Mouse (Mus musculus): ENCODE measurements at regions not wholly inside any gene's neighbourhood (a gene's known extent, or its start where the extent isn't known, plus 50 kb on each side); places are given as distances from the start of the nearest gene placed in this dataset.

DNA sequence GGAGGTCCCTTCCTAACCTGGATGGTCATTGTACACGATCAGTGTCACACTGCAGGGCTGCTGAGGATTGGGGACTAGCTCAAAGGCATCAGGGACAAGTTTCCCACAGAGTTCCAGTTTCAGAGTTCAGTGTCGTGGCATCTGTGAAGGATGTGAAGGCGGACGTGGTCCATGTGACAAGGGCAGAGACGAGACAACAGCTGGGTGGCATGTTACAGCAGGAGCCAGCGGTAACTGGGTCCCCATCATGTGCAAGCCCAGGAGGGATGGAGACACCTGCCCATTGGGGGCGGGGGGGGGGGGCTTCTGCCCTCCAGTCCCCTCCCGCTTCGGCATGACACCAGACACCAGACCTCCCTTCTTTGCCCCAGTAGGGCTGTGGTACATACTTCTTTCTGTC lies 241.6 kb downstream of the Opa1 start:
- no peak overlapping the region for H3K4me3 ChIP-seq (replicated peaks; ENCODE audit: control insufficient read depth, low read depth, low read length)
- TF ChIP-seq CTCF (IDR thresholded peaks at IDR 0.05; ENCODE audit: control insufficient read depth, insufficient read depth, low read length) (no peak), POLR2A (IDR thresholded peaks at IDR 0.05; ENCODE audit: borderline replicate concordance, control insufficient read depth, low read depth, low read length) (no peak)
- 85% methylated on average over 9 of the region's 9 CpGs for WGBS
- H3K27ac ChIP-seq (ENCODE audit: control insufficient read depth, insufficient read depth, low read depth, low read length, poor library complexity) = no peak overlapping the region; the same call in 1 of the 2 replicates
- no peaks in the 10 kb centered on the region for H3K4me1 ChIP-seq (ENCODE audit: control insufficient read depth, insufficient read depth, low read length)

DNA sequence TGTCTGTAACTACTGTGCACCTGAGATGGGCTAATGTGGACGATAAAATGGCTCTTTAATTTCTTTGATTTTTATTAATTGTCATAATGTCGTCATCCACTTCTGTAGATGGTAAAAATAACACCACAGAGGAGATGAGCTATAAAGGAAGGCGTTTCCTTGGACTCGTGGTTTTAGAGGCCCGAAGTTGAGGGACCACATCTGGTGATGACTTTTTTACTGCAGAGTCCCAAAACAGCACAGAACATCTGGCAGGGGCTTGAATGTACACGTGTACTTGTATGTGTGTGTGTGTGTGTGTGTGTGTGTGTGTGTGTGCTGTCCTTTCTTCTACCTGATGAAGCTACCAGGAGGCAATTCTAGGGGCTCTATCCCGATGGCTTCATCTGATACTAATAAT lies 242.1 kb upstream of the Hes1 start:
- H3K4me3 ChIP-seq (replicated peaks; ENCODE audit: control insufficient read depth, low read depth, low read length) = no peak overlapping the region
- no peak overlapping the region for H3K27ac ChIP-seq (ENCODE audit: control insufficient read depth, insufficient read depth, low read depth, low read length, poor library complexity)
- TF ChIP-seq CTCF (IDR thresholded peaks at IDR 0.05; ENCODE audit: control insufficient read depth, insufficient read depth, low read length) (no peak), POLR2A (IDR thresholded peaks at IDR 0.05; ENCODE audit: borderline replicate concordance, control insufficient read depth, low read depth, low read length) (no peak)
- H3K4me1 ChIP-seq (ENCODE audit: control insufficient read depth, insufficient read depth, low read length) = no peaks in the 10 kb centered on the region
- WGBS = 49% methylated on average over 7 of the region's 7 CpGs

DNA sequence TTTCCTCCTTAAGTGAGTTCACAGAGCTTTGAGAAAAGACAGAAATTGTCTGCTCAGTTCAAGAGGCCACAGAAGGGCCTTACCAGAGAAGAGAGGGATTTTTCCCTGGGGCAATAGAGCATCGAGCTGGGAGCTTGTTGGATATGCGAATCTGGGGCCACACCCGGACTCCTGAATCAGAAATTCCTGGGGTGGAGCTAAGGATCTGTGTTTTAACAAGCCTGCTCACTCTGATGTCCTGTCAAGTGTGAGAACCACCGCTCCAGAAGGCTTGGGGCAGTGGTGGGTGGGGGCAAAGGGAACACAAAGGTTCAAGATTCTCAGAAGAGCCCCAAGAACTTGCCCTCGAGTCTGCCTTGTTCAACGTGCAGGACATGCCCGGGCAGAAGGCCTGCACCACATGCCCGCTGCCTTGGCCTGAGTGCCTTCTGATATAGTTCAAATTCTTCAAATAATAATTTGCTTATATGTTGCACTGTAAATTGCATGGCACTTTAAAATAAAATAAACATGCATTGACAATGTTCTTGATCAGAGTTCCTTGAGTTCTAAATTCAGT lies 241.3 kb upstream of the Hes1 start:
- H3K4me1 ChIP-seq (ENCODE audit: control insufficient read depth, insufficient read depth, low read length) = no peaks in the 10 kb centered on the region
- H3K4me3 ChIP-seq (replicated peaks; ENCODE audit: control insufficient read depth, low read depth, low read length) = no peak overlapping the region
- 85% methylated on average over 8 of the region's 8 CpGs for WGBS
- TF ChIP-seq CTCF (IDR thresholded peaks at IDR 0.05; ENCODE audit: control insufficient read depth, insufficient read depth, low read length) = no peak
- no peak for TF ChIP-seq POLR2A (IDR thresholded peaks at IDR 0.05; ENCODE audit: borderline replicate concordance, control insufficient read depth, low read depth, low read length)
- H3K27ac ChIP-seq (ENCODE audit: control insufficient read depth, insufficient read depth, low read depth, low read length, poor library complexity) = no peak overlapping the region

DNA sequence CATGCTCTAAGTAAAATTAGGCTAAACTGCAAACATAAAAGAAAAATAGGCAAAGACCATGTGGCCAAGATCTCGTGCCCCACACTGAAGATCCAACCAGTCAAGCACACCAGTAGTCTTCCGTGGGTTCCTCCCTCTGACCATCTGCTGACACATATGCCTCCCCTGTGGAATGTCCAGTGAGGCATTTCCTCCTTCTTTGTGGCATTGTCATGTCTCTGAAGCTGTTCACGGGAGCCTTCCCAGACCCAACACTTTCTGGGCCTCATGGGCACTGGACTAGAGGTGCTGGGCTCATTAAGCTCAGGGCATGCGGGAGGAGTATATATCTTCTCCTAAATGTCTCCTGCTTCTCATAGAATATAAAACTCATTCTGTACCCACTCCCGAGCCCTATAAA lies 237.3 kb upstream of the Hes1 start:
- Histone ChIP-seq H3K27ac (ENCODE audit: control insufficient read depth, insufficient read depth, low read depth, low read length, poor library complexity) (no peak overlapping the region), H3K4me3 (replicated peaks; ENCODE audit: control insufficient read depth, low read depth, low read length) (no peak overlapping the region), H3K4me1 (ENCODE audit: control insufficient read depth, insufficient read depth, low read length) (no peaks in the 10 kb centered on the region)
- TF ChIP-seq POLR2A (IDR thresholded peaks at IDR 0.05; ENCODE audit: borderline replicate concordance, control insufficient read depth, low read depth, low read length) = no peak
- TF ChIP-seq CTCF (IDR thresholded peaks at IDR 0.05; ENCODE audit: control insufficient read depth, insufficient read depth, low read length) = no peak
- 73% methylated on average over 5 of the region's 5 CpGs for WGBS

DNA sequence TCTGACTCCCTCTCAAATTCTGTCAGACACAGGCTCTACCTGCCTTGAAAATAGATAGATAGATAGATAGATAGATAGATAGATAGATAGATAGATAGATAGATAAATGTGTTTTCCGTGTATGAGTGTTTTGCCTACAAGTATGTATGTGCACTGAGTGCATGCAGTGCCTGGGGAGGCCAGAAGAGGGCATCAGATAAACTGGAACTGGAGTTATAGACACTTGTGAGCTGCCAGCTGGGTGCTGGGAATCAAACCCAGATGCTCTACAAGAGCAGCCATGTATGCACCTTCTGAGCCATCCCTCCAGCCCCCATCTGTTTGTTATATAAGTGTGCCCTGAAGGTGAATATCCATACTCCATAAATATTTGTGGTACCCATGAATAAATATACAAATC lies 236.4 kb upstream of the Hes1 start:
- no peaks in the 10 kb centered on the region for H3K4me1 ChIP-seq (ENCODE audit: control insufficient read depth, insufficient read depth, low read length)
- WGBS = 85% methylated on average over 1 of the region's 1 CpGs
- TF ChIP-seq POLR2A (IDR thresholded peaks at IDR 0.05; ENCODE audit: borderline replicate concordance, control insufficient read depth, low read depth, low read length) = no peak
- TF ChIP-seq CTCF (IDR thresholded peaks at IDR 0.05; ENCODE audit: control insufficient read depth, insufficient read depth, low read length) = no peak
- H3K27ac ChIP-seq (ENCODE audit: control insufficient read depth, insufficient read depth, low read depth, low read length, poor library complexity) = no peak overlapping the region
- H3K4me3 ChIP-seq (replicated peaks; ENCODE audit: control insufficient read depth, low read depth, low read length) = no peak overlapping the region

DNA sequence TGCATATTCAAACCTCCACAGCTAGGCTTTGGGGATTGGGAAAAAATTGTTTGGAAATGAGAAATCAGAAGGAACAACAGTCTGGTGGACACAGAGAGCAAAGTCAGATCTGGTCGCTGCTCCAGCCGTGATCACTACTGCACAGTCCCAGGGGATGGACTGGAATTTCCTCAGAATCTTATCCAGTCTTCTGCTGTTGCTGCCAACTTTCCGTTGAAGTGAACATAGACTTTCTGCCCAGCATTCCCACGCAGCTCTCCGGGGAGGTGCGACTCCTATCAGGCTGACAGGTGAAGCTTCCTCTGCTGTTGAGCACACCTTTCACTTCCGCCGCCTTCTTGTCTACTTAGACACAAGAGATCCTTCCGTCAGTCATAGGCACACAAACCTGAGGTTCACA lies 234.7 kb upstream of the Hes1 start:
- no peak overlapping the region for H3K4me3 ChIP-seq (replicated peaks; ENCODE audit: control insufficient read depth, low read depth, low read length)
- 87% methylated on average over 9 of the region's 9 CpGs for WGBS
- H3K4me1 ChIP-seq (ENCODE audit: control insufficient read depth, insufficient read depth, low read length) = no peaks in the 10 kb centered on the region
- TF ChIP-seq POLR2A (IDR thresholded peaks at IDR 0.05; ENCODE audit: borderline replicate concordance, control insufficient read depth, low read depth, low read length) (no peak), CTCF (IDR thresholded peaks at IDR 0.05; ENCODE audit: control insufficient read depth, insufficient read depth, low read length) (no peak)
- H3K27ac ChIP-seq (ENCODE audit: control insufficient read depth, insufficient read depth, low read depth, low read length, poor library complexity) = no peak overlapping the region

DNA sequence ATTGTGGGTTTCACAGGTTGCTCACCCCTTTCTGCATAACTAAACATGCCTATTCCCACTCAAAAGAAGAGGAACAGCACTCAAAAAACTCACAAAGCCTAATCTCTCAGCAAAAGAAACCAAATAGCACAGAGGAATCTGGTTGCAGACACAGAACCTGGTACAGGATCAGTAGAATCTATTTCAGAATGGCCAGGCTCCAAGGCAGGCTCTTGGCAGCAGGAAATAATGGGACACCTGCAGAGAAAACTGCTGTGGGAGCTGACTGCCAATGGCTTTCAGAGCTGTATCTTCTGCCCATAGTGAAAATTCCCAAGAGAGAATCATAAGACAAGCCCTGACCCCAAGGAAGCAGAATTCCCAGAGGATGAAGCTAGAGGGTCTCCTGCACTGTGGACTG lies 234.1 kb upstream of the Hes1 start:
- no peak for TF ChIP-seq CTCF (IDR thresholded peaks at IDR 0.05; ENCODE audit: control insufficient read depth, insufficient read depth, low read length)
- no peak for TF ChIP-seq POLR2A (IDR thresholded peaks at IDR 0.05; ENCODE audit: borderline replicate concordance, control insufficient read depth, low read depth, low read length)
- Histone ChIP-seq H3K27ac (ENCODE audit: control insufficient read depth, insufficient read depth, low read depth, low read length, poor library complexity) (no peak overlapping the region), H3K4me3 (replicated peaks; ENCODE audit: control insufficient read depth, low read depth, low read length) (no peak overlapping the region), H3K4me1 (ENCODE audit: control insufficient read depth, insufficient read depth, low read length) (no peaks in the 10 kb centered on the region; the same call in 1 of the 2 replicates)

DNA sequence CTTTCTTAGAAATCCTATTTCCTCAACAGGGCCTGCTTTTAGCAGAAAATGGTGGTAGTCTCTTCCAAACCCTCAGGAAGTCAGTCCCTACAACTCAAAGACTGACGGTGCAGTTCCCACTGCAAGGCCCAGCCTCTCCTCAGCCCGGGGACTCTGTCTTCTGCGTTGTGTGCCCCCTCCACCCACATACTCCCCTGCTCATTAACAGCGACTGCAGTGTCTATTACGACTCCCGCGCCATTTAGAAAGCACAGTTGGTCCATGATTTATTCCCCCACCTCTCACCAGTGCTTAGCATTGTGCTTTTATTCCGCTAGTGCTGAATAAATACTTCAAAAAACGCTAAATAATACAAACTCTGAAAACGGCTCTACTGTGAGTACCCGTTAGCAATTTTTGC lies 230.9 kb upstream of the Hes1 start:
- H3K27ac ChIP-seq (ENCODE audit: control insufficient read depth, insufficient read depth, low read depth, low read length, poor library complexity) = no peak overlapping the region
- no peaks in the 10 kb centered on the region; the same call in 1 of the 2 replicates for H3K4me1 ChIP-seq (ENCODE audit: control insufficient read depth, insufficient read depth, low read length)
- no peak for TF ChIP-seq CTCF (IDR thresholded peaks at IDR 0.05; ENCODE audit: control insufficient read depth, insufficient read depth, low read length)
- TF ChIP-seq POLR2A (IDR thresholded peaks at IDR 0.05; ENCODE audit: borderline replicate concordance, control insufficient read depth, low read depth, low read length) = no peak
- H3K4me3 ChIP-seq (replicated peaks; ENCODE audit: control insufficient read depth, low read depth, low read length) = no peak overlapping the region
- WGBS = 90% methylated on average over 11 of the region's 11 CpGs

DNA sequence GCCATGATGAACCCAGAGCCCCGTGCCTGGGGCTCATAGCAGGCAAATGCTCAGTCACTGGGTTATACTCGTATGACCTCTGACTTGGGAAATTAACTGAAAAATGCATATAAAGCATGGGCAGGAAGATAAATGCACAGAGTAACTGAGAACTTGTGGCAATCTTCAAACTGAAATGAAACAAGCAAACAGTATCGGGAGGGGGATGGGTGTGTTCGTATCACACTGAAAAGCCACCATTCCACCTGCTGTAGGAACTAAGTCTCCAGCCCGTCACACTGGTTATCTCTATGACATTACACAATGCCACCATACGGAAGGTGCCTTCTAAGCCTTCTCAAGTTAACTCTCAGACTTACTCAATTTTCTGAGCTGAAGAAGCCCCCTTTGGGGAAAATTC lies 230.3 kb upstream of the Hes1 start:
- TF ChIP-seq POLR2A (IDR thresholded peaks at IDR 0.05; ENCODE audit: borderline replicate concordance, control insufficient read depth, low read depth, low read length) = no peak
- no peak for TF ChIP-seq CTCF (IDR thresholded peaks at IDR 0.05; ENCODE audit: control insufficient read depth, insufficient read depth, low read length)
- Histone ChIP-seq H3K4me1 (ENCODE audit: control insufficient read depth, insufficient read depth, low read length) (no peaks in the 10 kb centered on the region; the same call in 1 of the 2 replicates), H3K27ac (ENCODE audit: control insufficient read depth, insufficient read depth, low read depth, low read length, poor library complexity) (no peak overlapping the region), H3K4me3 (replicated peaks; ENCODE audit: control insufficient read depth, low read depth, low read length) (no peak overlapping the region)
- 45% methylated on average over 6 of the region's 6 CpGs for WGBS
